Mouse (Mus musculus): Measurements from ENCODE around the gene Rpl18. TPM values are rescaled to one million over a fixed set of nuclear protein-coding genes. Genes with fewer than 3 reads are reported as not detected.

Gene Rpl18
- polyA plus RNA-seq, 1 experiment from 2014 or later: 665 TPM

DNA sequence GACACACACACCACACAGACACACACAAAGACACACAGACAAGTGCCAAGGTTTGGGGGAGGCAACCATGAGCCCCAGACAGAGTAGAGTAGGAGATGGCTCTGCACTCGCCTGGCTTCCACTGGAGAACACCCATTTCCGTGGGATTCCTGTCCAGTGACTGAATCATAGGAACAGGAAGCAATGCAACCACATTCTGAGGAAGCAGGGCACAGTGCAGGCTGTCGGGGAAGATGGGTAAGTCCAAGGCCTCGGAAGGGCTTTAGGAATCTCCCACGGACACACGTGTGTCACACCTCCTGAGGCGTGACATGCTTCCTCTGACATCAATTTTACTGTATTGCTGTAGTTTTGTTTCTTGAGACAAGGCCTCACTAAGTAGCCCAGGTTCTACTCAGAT lies 32.9 kb downstream of the Rpl18 start:
- no peak for ATAC-seq (ENCODE audit: low FRiP score, low read depth)
- no peaks in the 10 kb centered on the region for H3K27me3 ChIP-seq (replicated peaks)
- no peak overlapping the region for H3K4me3 ChIP-seq
- H3K36me3 ChIP-seq: no peaks in the 10 kb centered on the region
- 0 out of 2 replicates have a peak, but pooled peaks cover 12% of the 10 kb centered on the region for H3K4me1 ChIP-seq
- no peak overlapping the region for H3K27ac ChIP-seq
- no peak overlapping the region for H3K9ac ChIP-seq
- no peak overlapping the region for H3K4me2 ChIP-seq (replicated peaks)
- WGBS: 82% methylated on average over 7 of the region's 7 CpGs
- no peaks in the 10 kb centered on the region for H3K9me3 ChIP-seq

DNA sequence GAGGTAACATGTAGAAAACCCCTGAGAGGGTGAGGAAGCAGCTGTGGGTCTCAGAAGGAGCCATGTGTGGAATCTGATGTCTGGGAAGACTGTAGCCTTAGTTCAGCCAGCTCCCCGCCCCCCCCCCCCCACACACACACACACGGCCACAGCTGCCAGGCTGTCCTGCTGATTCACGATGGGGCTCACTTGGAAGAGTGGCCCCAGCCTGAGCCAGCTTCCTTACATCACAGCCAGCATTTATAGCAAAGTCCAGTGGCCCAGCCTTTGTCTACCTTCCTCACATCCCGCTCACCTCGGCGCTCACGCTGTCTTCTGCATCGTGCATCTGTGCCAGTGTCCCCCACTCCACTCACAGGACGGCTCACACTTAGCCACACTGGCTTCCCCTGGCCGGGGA lies 34.1 kb downstream of the Rpl18 start:
- WGBS: 63% methylated on average over 8 of the region's 10 CpGs
- no peak overlapping the region for H3K27ac ChIP-seq

DNA sequence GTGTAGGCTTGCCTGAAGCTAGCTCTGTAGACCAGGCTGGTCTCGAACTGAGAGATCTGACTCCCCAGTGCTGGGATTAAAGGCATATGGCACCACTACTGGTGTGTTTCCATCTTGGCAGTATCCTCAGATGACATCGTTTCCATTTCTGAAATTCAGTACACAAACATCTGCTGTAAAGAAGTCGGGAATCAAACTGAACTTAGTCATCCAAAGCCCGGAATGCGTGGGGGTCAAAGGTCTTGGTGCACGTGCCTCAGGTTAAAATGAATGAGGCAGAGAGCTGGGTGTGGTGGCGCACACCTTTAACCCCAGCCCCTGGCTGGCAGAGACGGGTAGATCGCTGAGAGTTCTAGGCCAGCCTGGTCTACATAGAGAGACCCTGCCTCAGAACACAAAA lies 34.9 kb downstream of the Rpl18 start:
- 80% methylated on average over 9 of the region's 9 CpGs for WGBS
- no peak for ATAC-seq (ENCODE audit: low FRiP score, low read depth)
- H3K4me3 ChIP-seq: no peak overlapping the region

More for the DNA sequence above, 34.1 kb downstream of the Rpl18 start:
- Histone ChIP-seq H3K9ac (peak overlapping the region; percentile 8; the same call in 1 of the 2 replicates), H3K4me1 (0 out of 2 replicates have a peak, but pooled peaks cover 12% of the 10 kb centered on the region), H3K36me3 (no peaks in the 10 kb centered on the region), H3K4me3 (no peak overlapping the region), H3K4me2 (replicated peaks) (peak overlapping the region; percentile 18; the same call in 1 of the 2 replicates), H3K27me3 (replicated peaks) (no peaks in the 10 kb centered on the region), H3K9me3 (no peaks in the 10 kb centered on the region)
- no peak for ATAC-seq (ENCODE audit: low FRiP score, low read depth)

DNA sequence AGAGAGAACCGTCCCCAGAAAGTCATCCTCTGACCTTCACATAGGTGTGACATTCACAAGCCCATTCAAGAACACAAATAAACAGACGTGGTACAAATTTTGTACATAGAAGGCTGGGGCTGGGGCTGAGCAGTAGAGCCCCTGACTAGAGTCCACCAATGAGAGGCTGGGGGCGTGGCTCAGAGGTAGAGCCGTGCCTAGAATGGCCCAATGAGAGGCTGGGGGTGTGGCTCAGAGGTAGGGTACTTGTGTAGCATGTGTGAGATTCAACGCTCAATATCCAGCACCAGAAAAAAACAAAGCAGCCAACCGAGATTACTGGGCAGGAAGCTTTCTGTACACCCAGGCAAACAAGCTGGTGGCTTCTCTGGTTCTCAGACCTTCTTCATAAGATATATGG lies 40.4 kb downstream of the Rpl18 start:
- Histone ChIP-seq H3K4me1 (peaks cover 5% of the 10 kb centered on the region), H3K4me3 (no peak overlapping the region), H3K27me3 (replicated peaks) (peaks cover 27% of the 10 kb centered on the region), H3K36me3 (no peaks in the 10 kb centered on the region), H3K27ac (no peak overlapping the region), H3K9ac (no peak overlapping the region), H3K4me2 (replicated peaks) (no peak overlapping the region), H3K9me3 (no peaks in the 10 kb centered on the region)
- ATAC-seq (ENCODE audit: low FRiP score, low read depth): no peak
- 55% methylated on average over 6 of the region's 6 CpGs for WGBS

More for the DNA sequence above, 34.9 kb downstream of the Rpl18 start:
- Histone ChIP-seq H3K4me2 (replicated peaks) (no peak overlapping the region), H3K4me1 (0 out of 2 replicates have a peak, but pooled peaks cover 12% of the 10 kb centered on the region), H3K36me3 (no peaks in the 10 kb centered on the region), H3K27me3 (replicated peaks) (no peaks in the 10 kb centered on the region), H3K9me3 (no peaks in the 10 kb centered on the region), H3K27ac (no peak overlapping the region), H3K9ac (no peak overlapping the region)

DNA sequence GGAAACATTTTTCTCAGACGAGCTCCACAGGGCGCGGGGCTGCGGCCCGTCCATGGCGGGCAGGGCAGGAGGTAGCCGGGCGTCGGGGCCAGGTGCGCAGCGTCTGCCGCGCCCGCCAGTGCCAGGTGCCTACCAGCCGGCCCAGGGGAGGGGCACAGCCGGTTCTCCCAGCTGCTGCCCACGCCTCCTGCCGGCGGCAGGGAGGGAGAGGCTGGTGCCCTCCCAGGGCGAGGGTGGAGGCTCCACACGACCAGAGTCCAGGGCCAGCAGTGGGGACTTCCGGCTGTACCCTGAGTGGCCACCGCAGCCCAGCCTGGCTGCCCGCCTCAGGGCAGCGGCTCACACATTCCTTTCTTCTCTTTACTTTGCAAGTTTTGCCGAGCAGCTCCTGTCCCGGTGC lies 44.1 kb downstream of the Rpl18 start:
- ATAC-seq (ENCODE audit: low FRiP score, low read depth): no peak

DNA sequence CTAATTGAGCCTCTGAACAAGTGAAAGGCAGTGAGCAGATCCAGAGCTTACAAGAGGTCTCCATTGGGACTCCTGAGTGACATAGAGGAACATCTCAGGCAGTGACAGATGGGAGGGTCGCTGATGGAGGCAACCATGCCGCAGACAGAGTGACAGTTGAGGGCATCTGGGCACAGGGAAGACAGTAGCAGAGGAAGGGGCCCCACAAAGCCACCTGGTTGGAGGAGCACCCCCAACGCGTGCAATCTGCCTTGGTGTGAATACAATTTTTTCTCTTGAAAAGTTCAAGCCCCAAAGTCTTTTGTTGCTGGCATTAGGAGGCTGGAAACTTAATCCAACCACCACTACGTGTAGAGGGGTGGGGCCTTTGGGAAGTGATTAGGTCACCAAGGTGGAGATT lies 44.9 kb downstream of the Rpl18 start:
- peaks cover 27% of the 10 kb centered on the region for H3K27me3 ChIP-seq (replicated peaks)
- H3K4me2 ChIP-seq (replicated peaks): no peak overlapping the region
- H3K4me3 ChIP-seq: no peak overlapping the region
- H3K9ac ChIP-seq: no peak overlapping the region
- no peak overlapping the region for H3K27ac ChIP-seq
- no peaks in the 10 kb centered on the region for H3K9me3 ChIP-seq
- no peak for ATAC-seq (ENCODE audit: low FRiP score, low read depth)
- H3K36me3 ChIP-seq: no peaks in the 10 kb centered on the region
- WGBS: 73% methylated on average over 5 of the region's 5 CpGs
- H3K4me1 ChIP-seq: peaks cover 5% of the 10 kb centered on the region

More for the DNA sequence above, 44.1 kb downstream of the Rpl18 start:
- Histone ChIP-seq H3K27me3 (replicated peaks) (peaks cover 27% of the 10 kb centered on the region), H3K9ac (0 out of 2 replicates have a peak overlapping the region, but pooled peaks have one; percentile 26), H3K4me1 (peaks cover 5% of the 10 kb centered on the region), H3K36me3 (no peaks in the 10 kb centered on the region), H3K4me3 (0 out of 2 replicates have a peak overlapping the region, but pooled peaks have one; percentile 13), H3K27ac (no peak overlapping the region), H3K9me3 (no peaks in the 10 kb centered on the region), H3K4me2 (replicated peaks) (peak overlapping the region; percentile 51)
- 8% methylated on average over 22 of the region's 27 CpGs for WGBS

DNA sequence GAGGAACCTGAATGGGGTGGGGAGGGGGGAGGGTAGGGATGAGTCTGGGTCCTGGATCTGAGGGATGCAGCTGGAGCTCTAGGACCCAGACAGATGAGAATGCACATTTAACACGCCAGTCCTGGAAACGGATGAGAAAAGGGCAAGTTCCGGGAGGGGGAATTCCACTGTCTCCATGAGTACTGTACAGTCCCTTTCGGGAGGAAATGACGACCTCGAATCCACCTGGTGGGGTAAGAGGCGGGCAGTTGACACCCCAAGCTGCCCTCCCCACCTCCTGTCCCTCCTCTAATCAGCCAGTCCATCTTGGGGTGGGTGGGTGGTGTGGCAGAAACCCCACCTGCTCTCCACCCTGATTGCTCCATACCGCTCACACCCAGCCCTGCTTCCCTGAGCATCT lies 50.7 kb downstream of the Rpl18 start:
- no peak overlapping the region for H3K4me2 ChIP-seq (replicated peaks)
- 57% methylated on average over 8 of the region's 8 CpGs for WGBS

DNA sequence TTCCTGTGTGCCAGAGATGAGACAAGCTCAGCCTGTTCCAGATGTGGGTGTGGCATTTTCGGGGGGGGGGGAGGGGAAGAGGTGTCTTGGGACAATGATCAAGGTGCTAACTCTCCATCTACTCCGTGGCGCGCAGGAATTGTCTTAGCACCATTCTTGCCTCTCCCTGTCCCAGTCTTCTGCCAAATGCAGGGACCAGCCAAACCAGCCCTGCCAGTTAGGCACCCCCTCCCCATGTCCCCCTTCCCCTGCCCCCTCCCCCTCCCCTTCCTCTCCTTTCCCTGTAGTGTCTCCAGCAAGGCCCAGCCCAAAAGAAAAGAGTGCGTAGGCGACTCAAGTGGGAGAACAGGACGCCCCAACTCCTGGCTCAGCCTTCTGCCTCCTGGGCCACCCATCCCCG lies 51.5 kb downstream of the Rpl18 start:
- 60% methylated on average over 8 of the region's 8 CpGs for WGBS
- Histone ChIP-seq H3K27ac (no peak overlapping the region), H3K36me3 (no peaks in the 10 kb centered on the region), H3K9ac (no peak overlapping the region), H3K4me1 (no peaks in the 10 kb centered on the region), H3K4me3 (no peak overlapping the region), H3K4me2 (replicated peaks) (no peak overlapping the region), H3K27me3 (replicated peaks) (no peaks in the 10 kb centered on the region), H3K9me3 (no peaks in the 10 kb centered on the region)
- ATAC-seq (ENCODE audit: low FRiP score, low read depth): no peak

More for the DNA sequence above, 50.7 kb downstream of the Rpl18 start:
- H3K27ac ChIP-seq: no peak overlapping the region
- no peak for ATAC-seq (ENCODE audit: low FRiP score, low read depth)
- no peaks in the 10 kb centered on the region for H3K9me3 ChIP-seq
- H3K36me3 ChIP-seq: no peaks in the 10 kb centered on the region
- no peaks in the 10 kb centered on the region for H3K27me3 ChIP-seq (replicated peaks)
- no peak overlapping the region for H3K9ac ChIP-seq
- H3K4me1 ChIP-seq: no peaks in the 10 kb centered on the region
- H3K4me3 ChIP-seq: no peak overlapping the region

DNA sequence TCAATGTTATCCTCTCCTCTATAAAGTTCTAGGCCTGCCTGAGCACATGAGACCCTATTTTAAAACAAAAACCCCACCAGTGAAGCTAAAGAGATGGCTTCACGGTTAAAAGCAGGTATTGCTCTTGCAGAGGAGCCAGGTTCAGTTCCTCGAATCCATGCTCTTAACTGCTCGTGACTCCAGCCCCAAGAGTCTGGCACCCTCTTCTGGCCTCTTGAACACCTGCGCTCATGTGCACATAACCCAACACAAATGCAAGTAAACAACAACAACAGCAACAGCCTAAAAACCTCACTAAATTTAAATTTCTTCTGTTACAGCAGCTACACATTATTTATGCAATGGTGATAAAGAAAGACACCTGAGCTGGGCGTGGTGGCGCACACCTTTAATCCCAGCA lies 52.2 kb downstream of the Rpl18 start:
- no peaks in the 10 kb centered on the region for H3K4me1 ChIP-seq
- no peaks in the 10 kb centered on the region for H3K9me3 ChIP-seq
- H3K27ac ChIP-seq: no peak overlapping the region
- WGBS: 91% methylated on average over 6 of the region's 6 CpGs
- no peaks in the 10 kb centered on the region for H3K36me3 ChIP-seq
- no peak overlapping the region for H3K9ac ChIP-seq
- no peak overlapping the region for H3K4me2 ChIP-seq (replicated peaks)
- no peak overlapping the region for H3K4me3 ChIP-seq
- H3K27me3 ChIP-seq (replicated peaks): no peaks in the 10 kb centered on the region
- no peak for ATAC-seq (ENCODE audit: low FRiP score, low read depth)

Other genes with a start within 250 kb of the Rpl18 start
- 262 and 276 TPM in 2 replicates for gene Bax, start 248.6 kb upstream of the Rpl18 start, polyA plus RNA-seq (2016; fragmentation: Nextera tagmentation; extraction: Ambion mirVana)
- gene Tulp2, start 233.6 kb upstream of the Rpl18 start, polyA plus RNA-seq (2016; fragmentation: Nextera tagmentation; extraction: Ambion mirVana): 0.41 and 0.60 TPM in 2 replicates
- gene Gm45808, start 228.6 kb upstream of the Rpl18 start, polyA plus RNA-seq (2016; fragmentation: Nextera tagmentation; extraction: Ambion mirVana): not detected in 2 replicates
- 2.3 and 2.8 TPM in 2 replicates for gene Dhdh, start 226.7 kb upstream of the Rpl18 start, polyA plus RNA-seq (2016; fragmentation: Nextera tagmentation; extraction: Ambion mirVana)
- 118 and 119 TPM in 2 replicates for gene Nucb1, start 205.1 kb upstream of the Rpl18 start, polyA plus RNA-seq (2016; fragmentation: Nextera tagmentation; extraction: Ambion mirVana)
- 19.4 and 20.1 TPM in 2 replicates for gene Ppp1r15a, start 189.2 kb upstream of the Rpl18 start, polyA plus RNA-seq (2016; fragmentation: Nextera tagmentation; extraction: Ambion mirVana)
- gene Plekha4, start 189.1 kb upstream of the Rpl18 start, polyA plus RNA-seq (2016; fragmentation: Nextera tagmentation; extraction: Ambion mirVana): 3.2 and 3.5 TPM in 2 replicates
- gene Hsd17b14, start 160.6 kb upstream of the Rpl18 start, polyA plus RNA-seq (2016; fragmentation: Nextera tagmentation; extraction: Ambion mirVana): 0.26 and 0.43 TPM in 2 replicates
- gene Bcat2, start 145.3 kb upstream of the Rpl18 start, polyA plus RNA-seq (2016; fragmentation: Nextera tagmentation; extraction: Ambion mirVana): 25.7 and 29.2 TPM in 2 replicates
- not detected in 2 replicates for gene Fgf21, start 100.0 kb upstream of the Rpl18 start, polyA plus RNA-seq (2016; fragmentation: Nextera tagmentation; extraction: Ambion mirVana)
- gene Fut1, start 98.2 kb upstream of the Rpl18 start, polyA plus RNA-seq (2016; fragmentation: Nextera tagmentation; extraction: Ambion mirVana): not detected in 2 replicates
- gene Izumo1, start 93.6 kb upstream of the Rpl18 start, polyA plus RNA-seq (2016; fragmentation: Nextera tagmentation; extraction: Ambion mirVana): 0.23 TPM in 1 of 2 replicates, not detected in the other
- 16.5 and 16.8 TPM in 2 replicates for gene Rasip1, start 88.0 kb upstream of the Rpl18 start, polyA plus RNA-seq (2016; fragmentation: Nextera tagmentation; extraction: Ambion mirVana)
- 3.5 and 4.9 TPM in 2 replicates for gene Mamstr, start 75.5 kb upstream of the Rpl18 start, polyA plus RNA-seq (2016; fragmentation: Nextera tagmentation; extraction: Ambion mirVana)
- gene Fut2, start 49.1 kb upstream of the Rpl18 start, polyA plus RNA-seq (2016; fragmentation: Nextera tagmentation; extraction: Ambion mirVana): 0.17 and 0.20 TPM in 2 replicates
- 1.2 and 1.7 TPM in 2 replicates for gene Ntn5, start 31.4 kb upstream of the Rpl18 start, polyA plus RNA-seq (2016; fragmentation: Nextera tagmentation; extraction: Ambion mirVana)
- gene Sec1, start 21.1 kb upstream of the Rpl18 start, polyA plus RNA-seq (2016; fragmentation: Nextera tagmentation; extraction: Ambion mirVana): 1.0 and 1.2 TPM in 2 replicates
- gene Car11, start 15.6 kb upstream of the Rpl18 start, polyA plus RNA-seq (2016; fragmentation: Nextera tagmentation; extraction: Ambion mirVana): 35.5 and 36.6 TPM in 2 replicates
- 4.1 TPM in 2 replicates for gene Dbp, start 10.4 kb upstream of the Rpl18 start, polyA plus RNA-seq (2016; fragmentation: Nextera tagmentation; extraction: Ambion mirVana)
- 28.0 and 29.0 TPM in 2 replicates for gene Sphk2, start 2.5 kb downstream of the Rpl18 start, polyA plus RNA-seq (2016; fragmentation: Nextera tagmentation; extraction: Ambion mirVana)
- 0.94 and 1.00 TPM in 2 replicates for gene Fam83e, start 5.8 kb downstream of the Rpl18 start, polyA plus RNA-seq (2016; fragmentation: Nextera tagmentation; extraction: Ambion mirVana)
- gene Spaca4, start 10.4 kb downstream of the Rpl18 start, polyA plus RNA-seq (2016; fragmentation: Nextera tagmentation; extraction: Ambion mirVana): not detected in 2 replicates
- gene Lmtk3, start 68.3 kb downstream of the Rpl18 start, polyA plus RNA-seq (2016; fragmentation: Nextera tagmentation; extraction: Ambion mirVana): 10.9 and 14.1 TPM in 2 replicates
- gene Sult2b1, start 69.2 kb downstream of the Rpl18 start, polyA plus RNA-seq (2016; fragmentation: Nextera tagmentation; extraction: Ambion mirVana): 2.1 and 2.4 TPM in 2 replicates
- 305 and 308 TPM in 2 replicates for gene Cyth2, start 99.1 kb downstream of the Rpl18 start, polyA plus RNA-seq (2016; fragmentation: Nextera tagmentation; extraction: Ambion mirVana)
- 0.86 and 0.87 TPM in 2 replicates for gene Kcnj14, start 109.3 kb downstream of the Rpl18 start, polyA plus RNA-seq (2016; fragmentation: Nextera tagmentation; extraction: Ambion mirVana)
- 48.3 and 50.7 TPM in 2 replicates for gene Grwd1, start 115.5 kb downstream of the Rpl18 start, polyA plus RNA-seq (2016; fragmentation: Nextera tagmentation; extraction: Ambion mirVana)
- gene Kdelr1, start 157.3 kb downstream of the Rpl18 start, polyA plus RNA-seq (2016; fragmentation: Nextera tagmentation; extraction: Ambion mirVana): 41.8 and 54.4 TPM in 2 replicates
- gene Grin2d, start 162.9 kb downstream of the Rpl18 start, polyA plus RNA-seq (2016; fragmentation: Nextera tagmentation; extraction: Ambion mirVana): 1.3 and 1.5 TPM in 2 replicates
- gene Syngr4, start 181.3 kb downstream of the Rpl18 start, polyA plus RNA-seq (2016; fragmentation: Nextera tagmentation; extraction: Ambion mirVana): 0.22 and 0.56 TPM in 2 replicates
- gene Tmem143, start 181.5 kb downstream of the Rpl18 start, polyA plus RNA-seq (2016; fragmentation: Nextera tagmentation; extraction: Ambion mirVana): 3.9 and 4.4 TPM in 2 replicates
- 32.8 and 33.2 TPM in 2 replicates for gene Emp3, start 205.9 kb downstream of the Rpl18 start, polyA plus RNA-seq (2016; fragmentation: Nextera tagmentation; extraction: Ambion mirVana)
- gene Ccdc114, start 208.6 kb downstream of the Rpl18 start, polyA plus RNA-seq (2016; fragmentation: Nextera tagmentation; extraction: Ambion mirVana): 2.8 and 3.7 TPM in 2 replicates